Mouse (Mus musculus) MEL (cell line): Measurements from ENCODE around the gene Mrpl42.

ENCODE experiments used
- CTCF ChIP-seq, 3 experiments: IDR thresholded peaks in 2 of 3; conservative IDR thresholded peaks in 1 of 3; 2 replicates each; pipeline ENCODE4 v1.5.1; 2011 to 2012; ENCODE audit warnings: low read length in 3 of 3, low read depth in 2 of 3, mild to moderate bottlenecking in 2 of 3, improper control_type of control experiment in 1 of 3, inconsistent platforms in 1 of 3, mixed read lengths in 1 of 3, moderate library complexity in 1 of 3; ENCODE audit not compliant: control insufficient read depth in 1 of 3, insufficient read depth in 1 of 3, poor library complexity in 1 of 3, severe bottlenecking in 1 of 3
- E2F4 ChIP-seq: IDR thresholded peaks from 2 replicates; pipeline ENCODE4 v1.6.1; 2011; ENCODE audit warnings: low read depth, low read length, improper control_type of control experiment, borderline replicate concordance

DNA sequence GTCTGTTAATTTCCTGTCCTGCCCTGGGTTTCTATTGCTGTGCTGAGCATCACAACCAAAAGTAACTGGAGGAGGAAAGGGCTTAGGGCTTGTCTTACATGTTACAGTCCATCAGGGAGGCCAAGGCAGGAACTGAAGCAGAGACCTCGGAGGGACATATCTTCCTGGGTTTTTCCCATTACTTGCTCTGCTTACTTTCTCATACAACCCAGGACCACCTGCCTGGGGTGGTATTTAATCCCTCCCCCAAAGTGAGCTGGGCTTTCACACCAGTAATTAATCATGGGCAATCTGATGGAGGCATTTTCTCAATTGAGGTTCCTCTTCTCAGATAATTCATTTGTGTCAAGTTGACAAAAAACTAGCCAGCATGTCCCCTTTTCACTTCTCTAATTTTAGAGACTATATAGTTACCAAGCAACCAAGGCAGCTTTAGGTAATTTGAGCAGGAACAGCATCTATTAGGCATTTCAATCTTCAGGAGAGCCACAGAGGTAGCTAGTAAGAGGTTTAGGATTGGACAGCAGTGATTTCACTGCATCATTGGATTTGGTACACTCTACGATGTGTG lies 28.9 kb upstream of the Mrpl42 start:
- TF ChIP-seq E2F4 = no peak
- TF ChIP-seq CTCF (IDR thresholded peaks at IDR 0.05 in 2 of 3, conservative IDR thresholded peaks at IDR 0.05 in 1 of 3; ENCODE audit: control insufficient read depth in 1 of 3, insufficient read depth in 1 of 3, low read depth in 2 of 3, low read length in 3 of 3, poor library complexity in 1 of 3, severe bottlenecking in 1 of 3) = no peak
